Mouse (Mus musculus) kidney, adult 11 months (tissue): ENCODE results near the gene Tulp1.
A peak's percentile ranks its signal among the peaks of the same experiment; 100 is the strongest.
"Not testable (repeated sequence)": the region's sequence is repeated elsewhere in the genome, so short reads cannot be mapped to it uniquely, and the experiment has no call there.

Experiments used
- DNase-seq: peaks from one replicate; pipeline ENCODE4 v3.0.0; 2022

Gene Tulp1

GRCm38 (mm10) chr17:28365122-28365521 is at the start of gene Tulp1:
Gene Tulp1, minus strand, starts transcription at chr17:28365222.
- no peak for DNase-seq

- DNase-seq: no peak
These were observed 46.4 kb upstream of the Tulp1 start for GRCm38 (mm10) chr17:28411381-28411960.

DNA sequence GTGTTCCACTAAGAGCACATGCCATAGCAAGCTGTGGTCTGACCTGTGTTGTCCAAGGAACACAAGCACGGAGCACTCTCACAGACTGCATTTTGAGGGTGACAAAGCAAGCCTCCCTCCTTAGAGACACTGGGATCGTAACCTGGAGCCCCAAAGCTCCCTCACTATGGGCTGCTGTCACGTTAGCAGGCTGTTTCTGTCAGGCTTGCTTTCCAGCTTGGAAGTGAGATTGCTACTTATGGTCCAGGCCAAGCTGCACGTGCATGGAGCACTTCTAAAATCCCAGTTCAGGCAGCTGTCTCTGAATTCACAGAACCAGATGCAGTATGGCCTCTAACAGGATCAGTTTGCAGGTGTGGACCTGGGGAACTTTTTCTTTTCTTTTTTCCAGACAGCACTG is 45.7 kb upstream of the Tulp1 start:
- no peak for DNase-seq

DNA sequence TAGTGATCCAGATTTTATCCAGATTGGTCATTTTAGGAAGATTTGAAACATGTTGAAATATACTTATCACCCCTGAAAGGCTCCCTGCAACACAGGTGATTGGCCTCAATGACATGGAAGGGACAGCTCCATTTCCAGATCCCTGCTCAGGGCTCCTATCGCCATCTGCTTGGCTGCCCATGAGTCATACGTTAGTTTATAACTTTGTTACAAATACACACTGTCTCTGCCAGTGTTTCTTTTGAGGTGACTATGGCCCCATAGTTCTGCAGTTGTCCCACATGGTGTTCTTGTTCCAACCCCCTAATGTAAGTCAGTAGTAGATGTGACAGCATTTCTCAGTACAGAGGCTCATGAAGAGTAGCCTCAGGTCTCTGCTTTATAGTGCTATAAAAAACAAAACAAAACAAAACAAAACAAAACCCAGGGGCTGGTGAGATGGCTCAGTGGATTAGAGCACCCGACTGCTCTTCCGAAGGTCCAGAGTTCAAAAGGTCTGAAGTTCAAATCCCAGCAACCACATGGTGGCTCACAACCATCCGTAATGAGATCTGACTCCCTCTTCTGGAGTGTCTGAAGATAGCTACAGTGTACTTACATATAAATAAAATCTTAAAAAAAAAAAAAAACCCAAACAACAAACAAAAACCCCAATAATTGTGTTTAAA is 43.4 kb upstream of the Tulp1 start:
- DNase-seq: no peak

DNA sequence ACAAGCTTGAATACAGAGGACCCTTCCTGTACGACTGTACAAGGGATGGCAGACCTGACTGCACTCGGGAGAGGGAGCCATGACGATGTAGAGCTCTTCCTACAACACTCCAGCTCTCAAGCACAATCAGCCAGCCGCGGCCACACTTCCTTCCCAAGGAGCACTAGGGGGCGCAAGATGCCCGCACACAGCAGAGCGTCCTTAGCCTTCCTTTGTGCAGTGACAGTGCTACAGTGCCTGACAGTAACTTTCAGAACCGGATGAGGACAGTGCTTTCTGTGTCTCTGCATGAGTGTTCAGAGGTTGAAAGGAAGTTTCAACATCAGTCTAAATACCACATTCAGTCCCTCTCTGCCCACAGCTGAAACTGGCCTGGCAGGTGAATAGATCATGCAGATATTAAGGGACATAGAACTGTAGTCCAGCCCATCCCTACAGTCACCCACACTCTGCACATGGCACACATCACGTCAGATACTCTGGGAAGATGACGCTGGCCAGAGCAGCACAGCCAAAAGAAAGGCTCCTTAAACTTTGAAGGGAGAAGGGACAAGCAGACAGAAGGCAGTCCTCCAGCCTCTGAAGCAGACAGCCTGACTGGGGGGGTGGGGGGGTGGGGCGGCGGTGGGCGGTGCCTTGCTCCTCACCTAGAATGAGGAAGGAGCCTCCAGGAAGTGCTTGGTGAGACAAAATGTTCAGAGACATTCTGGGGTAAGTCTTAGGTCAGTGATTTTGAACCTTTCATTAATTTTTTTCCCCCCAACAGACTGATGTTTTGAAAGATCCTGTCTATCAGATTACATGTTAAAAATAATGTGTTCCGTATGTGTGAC is 42.6 kb upstream of the Tulp1 start:
- DNase-seq: peak; percentile 67

- DNase-seq: no peak
These were observed 41.4 kb upstream of the Tulp1 start for GRCm38 (mm10) chr17:28406471-28406870.

GRCm38 (mm10) chr17:28404745-28405144 is 39.7 kb upstream of the Tulp1 start:
- DNase-seq: not testable (repeated sequence)

DNA sequence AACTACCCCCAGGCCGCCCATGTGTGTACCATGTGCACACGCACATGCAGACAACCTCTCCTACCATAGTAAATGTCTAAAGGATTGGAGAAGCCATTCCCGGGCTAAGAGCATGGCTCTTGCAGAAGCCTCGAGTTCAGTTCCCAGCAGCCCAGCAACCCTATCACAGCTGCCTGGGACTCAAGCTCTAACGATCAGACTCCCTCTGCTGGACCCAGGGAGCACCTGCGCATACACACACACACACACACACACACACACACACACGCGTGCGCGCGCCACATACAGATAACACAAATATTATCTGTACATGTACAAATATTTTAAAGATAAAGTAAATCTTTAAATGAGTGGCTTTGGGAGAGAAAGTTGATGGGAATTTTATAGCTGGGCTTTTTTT is 39.3 kb upstream of the Tulp1 start:
- DNase-seq: no peak

GRCm38 (mm10) chr17:28394994-28395393 is 30.0 kb upstream of the Tulp1 start:
- no peak for DNase-seq

DNA sequence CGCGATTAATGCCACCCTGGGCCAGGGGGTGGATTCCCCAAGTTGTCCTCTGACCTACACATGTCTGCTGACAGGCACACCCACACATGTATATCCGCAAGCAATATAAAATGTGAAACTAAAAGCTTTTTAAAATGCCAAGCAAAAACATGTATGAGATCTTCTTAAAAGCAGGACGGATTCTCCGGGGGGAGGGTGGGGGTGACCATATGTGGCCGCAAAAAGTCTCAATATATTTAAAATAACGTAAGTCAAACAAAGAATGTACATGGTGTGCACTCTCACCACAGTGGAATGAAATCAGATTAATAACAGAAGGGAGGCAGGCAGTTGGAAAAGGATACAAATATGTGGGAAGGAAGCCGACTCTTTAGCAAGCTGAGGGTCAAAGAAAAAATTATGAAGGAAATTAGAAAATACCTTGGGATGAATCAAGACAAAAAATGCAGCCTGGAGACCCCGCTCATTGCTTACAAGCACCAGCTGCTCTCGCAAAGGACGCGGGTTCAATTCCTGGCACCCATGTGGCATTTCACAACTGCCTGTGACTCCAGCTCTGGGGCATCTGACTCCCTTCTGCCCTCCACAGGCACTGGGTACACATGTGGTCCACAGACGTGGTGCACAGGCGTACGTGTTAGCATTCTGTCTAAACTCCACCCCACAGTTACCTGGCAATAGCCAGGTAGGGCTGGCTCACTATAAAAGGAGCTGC is 29.2 kb upstream of the Tulp1 start:
- DNase-seq: no peak

DNA sequence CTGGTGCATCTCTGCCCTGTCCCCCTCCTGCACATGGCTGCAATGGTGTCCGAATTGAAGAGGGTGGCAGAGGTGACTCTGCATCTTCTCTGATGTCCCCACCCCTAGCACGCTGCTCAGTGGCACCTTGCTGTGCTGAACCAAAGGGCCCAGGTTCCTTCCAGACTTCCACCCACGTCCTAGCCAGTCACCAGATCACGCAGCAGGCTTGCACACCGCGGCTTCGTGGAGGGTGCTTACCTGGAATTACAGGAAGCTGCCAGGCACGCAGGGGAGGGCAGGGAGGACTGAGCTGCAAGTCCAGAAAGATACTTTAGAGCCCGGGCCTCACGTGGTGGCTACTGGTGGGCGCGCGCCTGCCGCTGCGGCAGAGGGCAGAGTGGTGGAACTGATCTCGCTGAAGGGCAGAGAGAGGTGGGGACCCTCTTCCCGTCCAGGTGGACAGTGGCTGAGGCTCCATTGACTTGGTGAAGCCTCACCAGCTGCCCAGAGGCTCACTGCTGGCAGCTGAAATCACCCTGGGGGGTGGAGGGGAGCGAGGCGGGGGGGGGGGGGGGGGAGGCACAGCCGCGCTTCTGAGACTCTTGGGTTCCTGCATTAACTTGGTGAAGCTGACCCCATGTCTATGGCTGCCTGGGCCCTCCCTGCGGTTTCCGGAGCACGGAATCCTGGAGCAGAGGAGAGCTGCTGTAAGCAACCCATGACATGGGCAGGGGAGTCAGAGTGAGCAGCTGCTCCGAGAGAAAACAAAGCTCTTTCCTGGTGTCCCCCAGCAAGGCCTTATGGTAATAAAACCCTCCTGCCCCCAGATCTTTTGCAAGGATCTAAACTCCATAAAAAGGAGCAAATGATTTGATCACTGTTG is 26.8 kb upstream of the Tulp1 start:
- no peak for DNase-seq

GRCm38 (mm10) chr17:28388534-28388933 is 23.5 kb upstream of the Tulp1 start:
- no peak for DNase-seq

- DNase-seq: peak; percentile 71
These were observed 21.3 kb upstream of the Tulp1 start for GRCm38 (mm10) chr17:28386150-28386905.

DNA sequence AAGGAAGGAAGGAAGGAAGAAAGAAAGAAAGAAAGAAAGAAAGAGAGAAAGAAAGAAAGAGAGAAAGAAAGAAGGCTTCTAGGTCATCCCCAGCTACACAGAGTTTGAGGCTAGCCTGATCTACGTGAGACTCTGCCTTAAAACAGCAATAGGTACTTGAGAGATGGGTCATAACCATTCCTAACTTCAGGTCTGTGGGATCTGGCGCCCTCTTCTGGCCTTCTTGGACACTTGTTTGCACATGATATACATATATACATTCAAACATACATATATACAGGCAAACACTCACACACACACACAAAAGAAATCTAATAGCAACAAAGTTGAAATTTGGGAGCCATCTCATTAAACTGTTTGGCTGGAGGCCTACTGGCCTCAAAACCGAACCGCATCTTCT is 19.3 kb upstream of the Tulp1 start:
- no peak for DNase-seq

DNA sequence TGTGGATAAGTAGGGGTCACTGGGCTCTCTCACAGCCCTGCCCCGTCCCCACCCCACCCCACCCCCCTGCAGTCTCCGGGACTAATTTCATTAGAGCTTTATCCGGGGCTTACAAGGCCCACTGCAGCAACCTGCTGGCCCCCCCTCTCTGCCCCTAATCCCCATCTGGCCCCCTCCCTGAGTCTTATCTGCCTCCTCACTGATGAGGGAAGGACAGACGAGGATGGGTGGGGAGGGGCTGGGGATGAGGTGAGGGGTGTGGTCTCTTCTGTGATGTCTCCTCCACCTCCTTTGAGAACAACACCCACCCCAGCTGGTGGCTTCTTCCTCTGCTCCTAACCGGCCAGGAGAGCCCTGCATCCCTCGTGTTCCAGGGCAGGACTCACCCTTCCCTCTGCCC is 15.2 kb upstream of the Tulp1 start:
- DNase-seq: no peak

GRCm38 (mm10) chr17:28375592-28376061 is 10.6 kb upstream of the Tulp1 start:
- no peak for DNase-seq

DNA sequence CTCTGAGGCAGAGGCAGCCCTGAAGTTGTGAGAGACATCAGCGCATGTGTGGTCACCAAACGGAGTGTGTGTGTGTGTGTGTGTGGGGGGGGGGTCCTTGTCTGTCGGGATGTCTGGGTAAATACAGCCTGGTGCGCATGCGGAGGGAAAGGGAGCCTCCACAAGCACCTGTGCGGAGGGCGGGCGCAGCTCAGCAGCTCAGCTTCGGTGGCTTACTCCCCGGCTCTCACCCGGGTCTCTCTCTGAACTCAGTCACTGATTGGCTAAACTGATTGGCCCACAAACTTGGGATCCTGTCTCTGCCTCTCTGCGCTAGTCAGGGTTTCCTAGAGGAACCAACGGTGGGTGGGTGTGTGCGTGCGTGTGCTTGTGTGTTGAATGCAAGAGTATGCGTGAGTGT is 9.5 kb upstream of the Tulp1 start:
- DNase-seq: no peak

GRCm38 (mm10) chr17:28373821-28374220 is 8.8 kb upstream of the Tulp1 start:
- DNase-seq: no peak

DNA sequence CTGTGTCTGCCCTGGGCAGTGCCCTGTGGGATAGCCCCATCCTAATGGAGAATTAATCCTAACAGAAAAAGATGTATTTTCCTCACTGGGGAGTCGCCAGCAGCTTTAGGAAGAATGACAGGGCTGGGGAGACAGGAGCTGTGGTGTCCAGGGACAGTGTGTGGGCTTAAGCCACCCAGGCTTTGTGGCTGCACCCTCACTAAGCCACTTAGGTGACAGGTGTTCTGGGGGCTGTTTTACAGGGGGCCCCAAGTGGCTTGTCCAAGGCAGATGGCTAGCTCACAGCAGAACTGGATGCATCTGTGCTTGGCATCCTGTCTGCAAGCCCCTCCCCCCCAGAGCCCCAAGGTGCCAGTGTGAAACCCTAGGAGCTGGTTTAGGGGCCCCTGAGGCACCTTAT is 6.9 kb upstream of the Tulp1 start:
- DNase-seq: no peak

GRCm38 (mm10) chr17:28371286-28371685 is 6.3 kb upstream of the Tulp1 start:
- DNase-seq: no peak

DNA sequence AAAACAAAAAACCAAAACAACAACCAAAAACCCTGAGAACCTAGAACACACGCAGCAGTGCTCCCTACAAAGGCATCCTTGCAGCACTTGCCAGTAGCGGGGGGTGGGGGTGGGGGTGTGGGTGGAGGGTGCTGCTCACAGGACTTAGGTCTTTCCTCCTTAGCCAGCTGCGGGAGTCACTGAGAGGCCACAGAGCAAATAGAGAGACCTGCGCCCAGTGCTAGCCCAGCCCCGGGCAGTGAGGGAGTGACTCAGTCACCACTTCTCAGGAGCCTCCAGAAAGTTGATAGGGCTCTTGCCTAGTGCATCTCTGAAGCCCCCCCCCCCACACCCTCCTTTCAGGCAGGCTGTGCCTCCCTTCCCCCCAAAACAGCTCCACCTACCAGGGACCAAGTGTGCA is 4.0 kb upstream of the Tulp1 start:
- DNase-seq: no peak

- peak; percentile 70 for DNase-seq
These were observed 3.4 kb upstream of the Tulp1 start for GRCm38 (mm10) chr17:28368449-28368848.
